Mouse (Mus musculus): ENCODE measurements at regions not wholly inside any gene's neighbourhood (a gene's known extent, or its start where the extent isn't known, plus 50 kb on each side); places are given as distances from the start of the nearest gene placed in this dataset.

GRCm38 (mm10) chr4:127640251-127641085 is 282.5 kb upstream of the Gjb5 start:
- DNase-seq (ENCODE audit: low spot score in 2 of 2): peak; percentile 67 to 76

- DNase-seq (ENCODE audit: low spot score in 2 of 2): no peak
These were observed 281.8 kb upstream of the Gjb5 start for GRCm38 (mm10) chr4:127639765-127640164.

- no peak for DNase-seq (ENCODE audit: low spot score in 2 of 2)
These were observed 279.0 kb upstream of the Gjb5 start for GRCm38 (mm10) chr4:127636934-127637333.

GRCm38 (mm10) chr4:127635262-127635661 is 277.3 kb upstream of the Gjb5 start:
- no peak for DNase-seq (ENCODE audit: low spot score in 2 of 2)

GRCm38 (mm10) chr4:127619870-127620269 is 261.9 kb upstream of the Gjb5 start:
- DNase-seq (ENCODE audit: low spot score in 2 of 2): no peak

GRCm38 (mm10) chr4:127612761-127613160 is 254.8 kb upstream of the Gjb5 start:
- DNase-seq (ENCODE audit: low spot score in 2 of 2): no peak

- peak; percentile 9 to 43 for DNase-seq (ENCODE audit: low spot score in 2 of 2)
These were observed 242.9 kb upstream of the Gjb5 start for GRCm38 (mm10) chr4:127600919-127601318.

GRCm38 (mm10) chr4:127598610-127599009 is 240.6 kb upstream of the Gjb5 start:
- no peak for DNase-seq (ENCODE audit: low spot score in 2 of 2)

- DNase-seq (ENCODE audit: low spot score in 2 of 2): no peak
These were observed 236.1 kb upstream of the Gjb5 start for GRCm38 (mm10) chr4:127594081-127594480.

- no peak for DNase-seq (ENCODE audit: low spot score in 2 of 2)
These were observed 233.6 kb upstream of the Gjb5 start for GRCm38 (mm10) chr4:127591540-127591939.

- no peak for DNase-seq (ENCODE audit: low spot score in 2 of 2)
These were observed 228.8 kb upstream of the Gjb5 start for GRCm38 (mm10) chr4:127586822-127587221.

- DNase-seq (ENCODE audit: low spot score in 2 of 2): peak in 1 of 2 experiments; percentile 52
These were observed 218.5 kb upstream of the Gjb5 start for GRCm38 (mm10) chr4:127576521-127576920.

- DNase-seq (ENCODE audit: low spot score in 2 of 2): no peak
These were observed 204.6 kb upstream of the Gjb5 start for GRCm38 (mm10) chr4:127562602-127563001.

GRCm38 (mm10) chr4:127558572-127558971 is 200.6 kb upstream of the Gjb5 start:
- no peak for DNase-seq (ENCODE audit: low spot score in 2 of 2)

GRCm38 (mm10) chr4:127552456-127553225 is 194.7 kb upstream of the Gjb5 start:
- DNase-seq (ENCODE audit: low spot score in 2 of 2): no peak

- no peak for DNase-seq (ENCODE audit: low spot score in 2 of 2)
These were observed 191.6 kb upstream of the Gjb5 start for GRCm38 (mm10) chr4:127549581-127549980.

- no peak for DNase-seq (ENCODE audit: low spot score in 2 of 2)
These were observed 191.0 kb upstream of the Gjb5 start for GRCm38 (mm10) chr4:127549018-127549417.

GRCm38 (mm10) chr4:127545106-127545505 is 187.1 kb upstream of the Gjb5 start:
- DNase-seq (ENCODE audit: low spot score in 2 of 2): no peak

GRCm38 (mm10) chr4:127543276-127543675 is 185.3 kb upstream of the Gjb5 start:
- peak; percentile 48 to 56 for DNase-seq (ENCODE audit: low spot score in 2 of 2)

GRCm38 (mm10) chr4:127542771-127543170 is 184.8 kb upstream of the Gjb5 start:
- DNase-seq (ENCODE audit: low spot score in 2 of 2): no peak

GRCm38 (mm10) chr4:127536952-127537351 is 179.0 kb upstream of the Gjb5 start:
- peak; percentile 37 to 50 for DNase-seq (ENCODE audit: low spot score in 2 of 2)

- DNase-seq (ENCODE audit: low spot score in 2 of 2): no peak
These were observed 177.6 kb upstream of the Gjb5 start for GRCm38 (mm10) chr4:127535630-127536029.
